8 mouse cellular contexts compared by ENCODE assay signal in genomic region chr14:76681581-76682377, GRCm38 (mm10).
DNase-seq lines count a peak whose midpoint lies in the region; ATAC-seq and TF ChIP-seq lines count a peak whose summit lies in the region.

No protein-coding gene starts in this region.

- 56% methylated on average over 8 of the region's 8 CpGs for WGBS in neural tube, embryonic 13.5 days
- WGBS in intestine, embryonic 16.5 days = 14% methylated on average over 8 of the region's 8 CpGs
- WGBS in lung, embryonic 14.5 days = 10% methylated on average over 8 of the region's 8 CpGs

- TF ChIP-seq CTCF in lung, embryonic 14.5 days (IDR thresholded peaks at IDR 0.05; ENCODE audit: low read depth) = no peak

- H3K36me3 ChIP-seq in neural tube, embryonic 13.5 days = no peaks in the 10 kb centered on the region
- H3K36me3 ChIP-seq in intestine, embryonic 16.5 days (ENCODE audit: control insufficient read depth, insufficient read depth, low read length) = no peaks in the 10 kb centered on the region
- H3K36me3 ChIP-seq in lung, embryonic 14.5 days (ENCODE audit: insufficient read depth) = no peaks in the 10 kb centered on the region

- H3K9ac ChIP-seq in neural tube, embryonic 13.5 days = no peak overlapping the region
- peak overlapping the region; percentile 30; the same call in 1 of the 2 replicates for H3K9ac ChIP-seq in intestine, embryonic 16.5 days (ENCODE audit: low read depth, low read length)
- 0 out of 2 replicates have a peak overlapping the region, but pooled peaks have one; percentile 4 for H3K9ac ChIP-seq in lung, embryonic 14.5 days

- no peaks in the 10 kb centered on the region for H3K9me3 ChIP-seq in neural tube, embryonic 13.5 days
- no peaks in the 10 kb centered on the region for H3K9me3 ChIP-seq in intestine, embryonic 16.5 days (ENCODE audit: control insufficient read depth, low read length)
- H3K9me3 ChIP-seq in lung, embryonic 14.5 days (ENCODE audit: low read depth, low read length) = no peaks in the 10 kb centered on the region

- H3K4me3 ChIP-seq in neural tube, embryonic 13.5 days = no peak overlapping the region
- no peak overlapping the region for H3K4me3 ChIP-seq in intestine, embryonic 16.5 days (ENCODE audit: low read length)
- H3K4me3 ChIP-seq in lung, embryonic 14.5 days (ENCODE audit: low read depth, low read length) = no peak overlapping the region

- H3K27ac ChIP-seq in neural tube, embryonic 13.5 days (replicated peaks) = peak overlapping the region; percentile 39
- H3K27ac ChIP-seq in intestine, embryonic 16.5 days (ENCODE audit: low read length) = peak overlapping the region; percentile 89
- H3K27ac ChIP-seq in lung, embryonic 14.5 days (ENCODE audit: low read depth) = peak overlapping the region; percentile 74

- peaks cover 27% of the 10 kb centered on the region for H3K4me1 ChIP-seq in neural tube, embryonic 13.5 days (replicated peaks)
- H3K4me1 ChIP-seq in intestine, embryonic 16.5 days (ENCODE audit: control insufficient read depth, insufficient read depth, low read length) = peaks cover 12% of the 10 kb centered on the region
- peaks cover 34% of the 10 kb centered on the region for H3K4me1 ChIP-seq in lung, embryonic 14.5 days (ENCODE audit: insufficient read depth)

- H3K27me3 ChIP-seq in neural tube, embryonic 13.5 days = no peaks in the 10 kb centered on the region
- H3K27me3 ChIP-seq in intestine, embryonic 16.5 days (replicated peaks; ENCODE audit: control insufficient read depth, insufficient read depth, low read length) = no peaks in the 10 kb centered on the region
- no peaks in the 10 kb centered on the region for H3K27me3 ChIP-seq in lung, embryonic 14.5 days (ENCODE audit: insufficient read depth, low read length)

- H3K4me2 ChIP-seq in neural tube, embryonic 13.5 days = no peak overlapping the region
- H3K4me2 ChIP-seq in intestine, embryonic 16.5 days (ENCODE audit: low read depth, low read length) = peak overlapping the region; percentile 20
- no peak overlapping the region for H3K4me2 ChIP-seq in lung, embryonic 14.5 days

- DNase-seq in neural tube, embryonic 10.5 days (ENCODE audit: extremely low spot score, low spot score) = no peak
- DNase-seq in gastrocnemius, postnatal 4 days (ENCODE audit: low spot score in 2 of 2) = peak; percentile 36 to 65
- DNase-seq in lung, embryonic 14.5 days = peak; percentile 95
- no peak for DNase-seq in layer of hippocampus, adult 11-12 months (ENCODE audit: low spot score)
- DNase-seq in thymus, postnatal 4 days = no peak

- no peak for ATAC-seq in neural tube, embryonic 13.5 days (ENCODE audit: low read depth)
- peak; percentile 93 for ATAC-seq in intestine, embryonic 16.5 days
- ATAC-seq in lung, embryonic 14.5 days (ENCODE audit: insufficient read depth) = peak; percentile 94
- no peak for ATAC-seq in inflammation-experienced regulatory T-cells, adult 6 months

Comparison
In these comparisons a context has a peak if more than half of its experiments do, and no peak if none do; other contexts are left out.
1. ATAC-seq: peak in intestine, embryonic 16.5 days (single experiment) and lung, embryonic 14.5 days (single experiment); none in neural tube, embryonic 13.5 days (single experiment) and inflammation-experienced regulatory T-cells, adult 6 months (single experiment).
2. H3K27ac ChIP-seq: peak in every context shown above with its lines; median percentile 89 in intestine, embryonic 16.5 days; 74 in lung, embryonic 14.5 days; 39 in neural tube, embryonic 13.5 days.
3. DNase-seq: peak in gastrocnemius, postnatal 4 days (2 of 2) and lung, embryonic 14.5 days (single experiment); none in neural tube, embryonic 10.5 days (single experiment), layer of hippocampus, adult 11-12 months (single experiment) and thymus, postnatal 4 days (single experiment).